Mouse (Mus musculus): Measurements from ENCODE around the gene Olfr263.

Gene Olfr263

DNA sequence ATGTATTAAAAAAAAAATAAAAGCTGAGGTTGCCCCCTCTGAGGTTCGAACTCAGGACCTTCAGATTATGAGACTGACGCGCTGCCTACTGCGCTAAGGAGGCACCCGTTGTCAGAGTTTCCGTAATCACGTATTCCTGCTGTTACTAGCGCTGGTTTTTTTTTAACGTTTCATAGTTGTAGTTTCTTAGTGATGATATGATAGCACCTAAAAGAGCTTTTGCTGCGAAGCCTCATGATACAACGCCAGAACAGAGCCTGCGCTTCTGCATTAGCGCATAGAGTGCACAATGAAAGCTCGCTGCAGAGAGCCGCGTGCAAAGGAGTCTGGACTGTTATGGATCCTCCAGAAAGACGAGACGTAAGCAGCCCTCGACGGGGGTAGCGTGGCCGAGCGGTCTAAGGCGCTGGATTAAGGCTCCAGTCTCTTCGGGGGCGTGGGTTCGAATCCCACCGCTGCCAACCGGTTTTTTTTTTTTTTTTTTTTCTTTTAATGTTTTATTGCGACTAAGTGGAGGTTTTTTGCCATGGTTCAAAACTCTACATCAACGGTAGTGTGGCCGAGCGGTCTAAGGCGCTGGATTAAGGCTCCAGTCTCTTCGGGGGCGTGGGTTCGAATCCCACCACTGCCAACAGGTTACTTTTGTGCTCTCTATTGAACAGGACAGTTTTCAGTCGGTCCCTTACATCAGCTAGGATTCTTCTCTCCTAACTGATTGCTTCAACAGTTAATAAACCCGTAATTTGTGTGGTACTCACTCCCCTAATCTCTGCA is 40.4 kb downstream of the Olfr263 start:
- WGBS: 2% methylated on average over 39 of the region's 39 CpGs

DNA sequence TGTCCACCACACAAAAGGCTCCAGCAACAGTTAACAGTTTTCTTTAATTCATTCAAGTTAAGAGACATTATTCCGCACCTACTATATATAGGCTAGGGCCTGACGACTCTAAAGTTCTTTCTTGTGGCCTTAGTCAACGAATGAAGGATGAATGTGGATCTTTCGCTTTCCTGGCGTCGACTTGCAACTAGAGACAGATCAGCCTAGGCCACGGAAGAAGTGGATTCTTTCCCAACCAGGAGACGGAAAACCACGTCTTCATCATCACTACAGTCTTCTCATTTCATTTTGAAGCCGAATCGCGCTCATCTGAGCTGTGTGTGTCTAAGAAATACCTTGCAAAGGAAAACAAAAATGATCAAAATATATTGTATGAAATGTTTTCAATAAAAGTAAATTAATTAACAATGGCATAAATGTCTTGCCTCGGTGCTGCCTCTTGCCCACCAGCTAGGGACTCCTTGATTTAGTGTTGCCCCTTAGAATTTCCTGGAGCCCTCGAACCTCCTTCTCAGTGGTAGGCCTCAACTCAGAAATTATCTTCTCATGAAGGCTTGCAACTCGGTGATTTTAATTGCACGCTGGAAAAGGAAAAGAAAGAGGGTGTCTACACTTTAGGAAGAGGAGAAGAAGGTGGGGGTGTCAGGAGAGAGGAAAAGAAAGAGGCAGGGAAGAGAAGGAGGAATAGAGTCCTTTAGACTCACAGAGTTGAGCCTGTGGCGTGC is 41.2 kb downstream of the Olfr263 start:
- 57% methylated on average over 17 of the region's 17 CpGs for WGBS

DNA sequence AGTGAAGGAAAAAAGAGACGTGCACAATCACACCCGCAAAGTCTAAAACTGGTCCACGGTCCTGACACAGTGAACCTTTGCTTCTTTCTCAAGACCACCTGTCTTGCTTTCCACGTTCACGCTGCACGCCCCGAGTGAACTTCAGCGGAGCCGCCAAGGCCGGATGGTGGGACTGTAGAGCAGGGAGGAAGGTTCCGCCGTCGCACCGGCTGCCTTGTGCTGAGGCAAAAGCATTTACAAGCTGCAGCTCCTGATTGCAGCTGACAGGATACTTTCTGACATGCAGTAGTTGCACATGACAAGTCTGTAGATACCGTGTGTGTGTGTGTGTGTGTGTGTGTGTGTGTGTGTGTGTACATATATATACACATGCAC is 41.7 kb downstream of the Olfr263 start:
- 14% methylated on average over 15 of the region's 15 CpGs for WGBS

DNA sequence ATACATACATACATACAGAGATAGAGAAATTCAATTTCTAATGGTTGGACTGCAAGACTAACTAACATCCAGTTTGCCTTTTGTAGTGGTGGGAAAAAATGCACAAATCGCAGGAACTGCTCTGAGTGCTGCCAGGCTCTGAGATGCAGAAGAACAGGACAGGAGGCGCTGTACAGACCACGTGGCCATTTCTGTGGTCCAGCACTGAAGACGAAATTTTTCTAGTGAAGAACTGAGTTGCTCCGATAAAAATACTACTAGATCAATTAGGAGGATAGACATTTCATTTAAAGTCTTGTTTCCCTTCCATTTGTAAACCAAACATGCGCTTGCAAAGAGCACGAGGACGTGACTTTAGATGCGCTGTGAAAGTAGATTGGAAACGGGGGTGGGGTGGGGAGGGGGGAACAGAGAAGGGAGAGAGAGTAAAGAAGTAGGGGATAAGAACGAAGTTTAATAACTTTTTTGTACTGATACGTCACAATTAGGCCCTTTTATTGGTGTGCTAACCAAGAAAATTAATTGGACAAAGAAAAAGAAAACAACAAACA is 42.2 kb downstream of the Olfr263 start:
- WGBS: under 1% methylated on average over 12 of the region's 12 CpGs

DNA sequence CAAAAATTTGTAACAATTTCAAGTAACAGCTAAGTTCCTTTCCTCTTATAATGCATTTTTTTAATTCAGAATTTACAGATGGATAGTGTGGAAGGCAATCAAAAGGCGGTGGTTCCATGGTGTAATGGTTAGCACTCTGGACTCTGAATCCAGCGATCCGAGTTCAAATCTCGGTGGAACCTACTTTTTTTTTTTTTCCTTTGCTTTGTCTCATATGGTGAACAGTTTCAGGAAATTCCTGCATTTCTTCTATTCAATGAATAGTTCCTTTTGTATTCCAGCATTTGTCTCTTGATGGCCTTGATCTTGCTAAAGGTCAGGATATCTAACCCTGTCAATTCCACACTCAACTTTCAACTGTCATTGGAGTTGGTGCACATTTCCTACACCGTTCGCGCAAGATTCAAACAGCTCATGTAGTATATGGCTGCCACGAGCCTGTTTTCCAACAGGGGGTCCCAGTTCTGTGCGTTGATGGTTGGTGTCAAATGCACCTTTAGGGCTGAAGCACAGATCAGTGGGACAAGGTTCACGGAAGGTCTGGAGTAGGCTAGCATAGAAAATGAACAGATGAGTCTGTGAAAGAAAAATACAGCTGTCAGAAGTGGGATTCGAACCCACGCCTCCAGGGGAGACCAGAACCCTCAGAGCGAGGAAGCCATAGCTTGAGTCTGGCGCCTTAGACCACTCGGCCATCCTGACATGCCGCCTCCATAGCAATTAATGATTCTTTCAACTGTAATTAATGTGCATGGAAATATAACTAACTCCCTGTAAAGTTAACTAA is 43.0 kb downstream of the Olfr263 start:
- 1% methylated on average over 16 of the region's 16 CpGs for WGBS

DNA sequence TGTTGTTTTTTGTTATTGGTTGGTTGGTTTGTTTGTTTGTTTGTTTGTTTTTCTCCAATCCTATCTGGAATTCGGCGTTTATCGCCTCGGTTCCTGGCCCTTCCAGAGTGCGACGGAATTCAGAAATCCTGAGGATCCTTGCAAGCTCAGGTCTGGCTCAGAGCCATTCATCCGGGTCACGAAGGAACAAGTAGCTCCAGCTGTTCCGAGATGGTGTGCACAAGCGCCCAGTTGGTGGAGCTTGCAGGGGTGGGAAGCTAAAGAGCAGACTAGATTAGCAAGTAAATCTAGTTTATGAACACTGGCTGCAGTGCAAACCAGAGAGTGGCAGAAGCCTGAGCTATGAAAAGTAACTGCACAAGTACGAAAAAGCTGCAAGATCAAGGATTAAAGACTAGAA is 43.6 kb downstream of the Olfr263 start:
- under 1% methylated on average over 11 of the region's 11 CpGs for WGBS

DNA sequence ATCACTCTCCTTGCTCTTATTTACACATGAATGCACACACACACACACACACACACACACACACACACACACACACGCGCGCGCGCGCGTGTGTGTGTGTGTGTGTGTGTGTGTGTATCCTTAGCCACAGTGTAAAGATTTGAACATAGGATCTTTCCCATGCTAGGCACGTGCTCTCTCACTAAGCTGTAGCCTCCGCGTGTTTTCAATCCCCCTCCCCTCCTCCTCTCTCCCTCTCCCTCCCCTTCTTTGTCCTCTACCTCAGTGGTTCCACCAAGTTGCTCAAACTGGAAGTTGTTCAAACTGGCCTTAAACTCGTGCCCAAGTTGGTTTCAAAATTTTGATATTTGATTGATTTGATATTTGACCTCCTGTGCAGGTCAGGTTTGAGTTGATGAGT is 47.3 kb downstream of the Olfr263 start:
- WGBS: 69% methylated on average over 11 of the region's 11 CpGs

DNA sequence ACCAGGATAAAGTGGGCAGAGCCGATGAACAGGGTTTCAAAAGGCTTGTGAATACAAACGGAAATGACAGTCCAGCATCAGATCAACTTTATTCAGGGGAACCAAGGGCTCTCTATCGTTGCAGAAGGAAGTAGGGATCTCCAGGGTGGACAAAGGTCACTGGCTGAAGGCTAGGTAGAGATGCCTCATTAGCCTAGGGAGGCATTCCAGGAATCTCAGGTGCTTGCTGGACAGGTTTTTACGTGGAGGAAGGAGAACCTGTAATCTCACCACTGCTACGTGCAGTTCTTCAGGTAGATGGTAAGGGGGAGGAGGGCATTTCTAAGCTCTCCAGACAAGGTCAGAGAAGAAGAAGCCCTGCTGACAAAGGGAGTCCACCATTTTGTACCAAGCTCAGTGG is 48.2 kb downstream of the Olfr263 start:
- WGBS: 72% methylated on average over 5 of the region's 5 CpGs

DNA sequence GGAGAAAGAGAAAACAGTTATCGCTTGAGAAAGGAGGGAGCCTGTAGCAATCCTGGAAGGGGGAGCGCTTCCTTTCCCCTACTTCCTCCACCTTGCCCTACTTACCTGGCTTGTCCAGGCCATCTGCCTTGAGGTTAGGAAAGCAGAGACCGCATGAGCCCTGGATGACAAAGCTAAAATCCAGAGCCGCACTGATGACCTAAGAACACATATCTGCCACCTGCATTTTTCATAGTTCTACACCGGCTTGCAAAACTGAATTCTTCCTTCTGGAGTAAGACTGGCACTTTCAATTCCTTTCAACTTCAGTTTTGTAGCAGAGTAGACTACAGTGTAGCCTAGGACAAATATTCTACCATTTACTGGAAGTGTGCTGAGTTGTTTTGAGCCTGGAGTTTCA is 48.9 kb downstream of the Olfr263 start:
- WGBS: 94% methylated on average over 5 of the region's 5 CpGs

DNA sequence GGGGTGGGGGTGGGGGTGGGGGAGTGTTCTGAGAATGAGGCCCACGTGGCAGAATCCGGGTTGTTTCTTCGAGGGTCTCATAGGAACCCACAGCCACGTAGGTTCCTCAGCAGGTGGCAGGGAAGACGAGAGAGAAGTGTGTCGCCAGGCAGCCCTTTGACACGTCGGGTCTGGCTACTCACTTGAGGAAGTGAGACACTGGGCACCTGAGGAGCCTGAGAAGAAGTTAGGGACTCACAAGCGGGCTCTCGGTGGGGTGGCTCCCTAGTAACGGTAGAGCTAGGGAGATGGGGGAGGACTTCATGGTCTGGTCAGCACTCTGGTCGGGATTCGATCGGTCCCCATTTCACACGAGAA is 49.9 kb downstream of the Olfr263 start, which contains the start of gene Trim27:
Gene Trim27 (plus strand): TSS at position 79 of the 357 bp plus-strand sequence.
- 0% methylated on average over 15 of the region's 15 CpGs for WGBS

DNA sequence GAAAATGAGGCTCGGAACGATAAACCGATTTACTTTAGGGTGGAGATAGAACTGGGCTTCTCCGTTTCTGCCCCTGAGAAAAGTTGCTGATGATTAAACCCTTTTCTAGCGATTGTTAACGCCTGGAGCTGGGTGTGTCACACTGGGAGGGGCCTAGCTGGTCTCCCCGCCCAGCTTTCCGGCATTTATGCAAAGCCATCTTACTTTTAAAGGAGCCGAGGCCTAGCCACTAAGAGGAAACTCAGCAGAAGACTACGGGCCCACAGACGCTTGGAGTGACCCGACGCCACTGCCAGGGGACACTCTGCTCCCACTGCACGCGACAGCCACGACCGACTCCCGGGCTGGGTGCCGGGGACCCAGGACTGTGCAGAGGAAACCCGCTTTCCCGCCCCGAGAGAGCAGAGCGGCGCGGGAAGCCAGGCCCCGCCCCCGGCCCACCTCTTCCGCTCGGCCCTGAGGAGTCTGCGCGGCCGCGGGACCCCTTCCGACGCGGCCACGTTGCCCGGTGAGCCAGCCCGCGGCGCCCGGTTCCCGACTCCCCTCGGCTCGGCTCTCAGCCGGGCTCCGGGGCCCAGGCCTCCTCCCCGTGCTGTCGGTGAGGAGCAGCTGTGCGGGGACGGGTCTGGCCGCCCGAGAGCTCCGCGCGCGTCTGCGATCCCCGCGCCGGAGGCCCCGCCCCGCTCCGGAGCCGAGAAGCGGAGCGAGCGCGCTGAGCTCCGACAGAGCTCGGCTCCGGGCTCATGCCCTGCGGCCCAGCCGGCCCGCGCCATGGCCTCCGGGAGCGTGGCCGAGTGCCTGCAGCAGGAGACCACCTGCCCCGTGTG is 50.5 kb downstream of the Olfr263 start:
- under 1% methylated on average over 72 of the region's 80 CpGs for WGBS

DNA sequence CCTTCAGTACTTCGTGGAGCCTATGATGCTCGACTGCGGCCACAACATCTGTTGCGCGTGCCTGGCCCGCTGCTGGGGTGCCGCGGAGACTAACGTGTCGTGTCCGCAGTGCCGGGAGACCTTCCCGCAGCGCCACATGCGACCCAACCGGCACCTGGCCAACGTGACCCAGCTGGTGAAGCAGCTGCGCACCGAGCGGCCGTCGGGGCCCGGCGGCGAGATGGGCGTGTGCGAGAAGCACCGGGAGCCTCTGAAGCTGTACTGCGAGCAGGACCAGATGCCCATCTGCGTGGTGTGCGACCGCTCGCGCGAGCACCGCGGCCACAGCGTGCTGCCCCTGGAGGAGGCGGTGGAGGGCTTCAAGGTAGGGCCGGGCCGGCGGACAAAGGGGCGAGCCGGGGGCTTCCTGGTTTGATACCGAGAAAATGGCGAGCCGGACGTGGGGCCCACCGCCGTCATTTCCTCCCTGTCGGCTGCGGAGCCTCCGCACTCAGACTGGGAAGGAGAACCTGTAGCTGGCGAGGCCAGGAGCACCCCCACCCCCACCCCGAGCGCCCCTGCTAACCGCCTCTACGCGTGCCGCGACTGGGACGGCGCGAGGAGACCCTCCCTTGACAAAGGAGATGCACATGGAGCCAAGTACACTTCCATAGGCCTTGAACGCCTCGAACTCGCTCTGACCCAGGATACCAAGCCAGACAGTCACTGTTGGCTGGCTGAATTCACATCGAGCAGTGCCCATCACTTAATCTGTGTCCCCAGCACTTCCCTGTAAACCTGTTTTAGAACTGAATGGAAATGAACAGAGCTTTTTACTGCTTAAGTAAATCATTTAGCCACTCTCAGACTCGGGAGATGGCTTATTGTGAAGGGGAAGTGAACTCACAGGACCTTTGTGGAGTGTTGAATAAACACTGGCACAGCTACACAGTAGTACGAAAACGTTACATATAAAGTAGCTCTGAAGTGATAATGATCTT is 51.4 kb downstream of the Olfr263 start:
- under 1% methylated on average over 71 of the region's 71 CpGs for WGBS

DNA sequence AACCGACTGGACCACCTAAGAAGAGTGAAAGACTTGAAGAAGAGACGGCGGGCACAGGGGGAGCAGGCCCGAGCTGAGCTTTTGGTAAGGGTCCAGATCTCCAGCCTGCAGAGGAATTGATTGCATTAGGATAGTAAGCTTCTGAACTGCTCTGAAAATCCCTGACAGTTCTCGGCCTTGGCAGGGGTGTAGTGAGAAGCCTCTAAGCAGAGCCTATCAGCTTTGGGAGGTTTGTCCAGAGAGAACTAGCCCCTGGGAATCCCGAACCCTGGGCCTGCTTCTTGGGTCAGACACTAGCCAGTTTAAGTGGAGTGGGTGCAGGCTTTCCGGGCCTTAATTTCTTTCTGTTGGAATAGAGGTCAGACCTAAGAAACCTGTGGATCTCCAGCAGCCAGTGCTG is 52.6 kb downstream of the Olfr263 start:
- WGBS: 67% methylated on average over 7 of the region's 7 CpGs

DNA sequence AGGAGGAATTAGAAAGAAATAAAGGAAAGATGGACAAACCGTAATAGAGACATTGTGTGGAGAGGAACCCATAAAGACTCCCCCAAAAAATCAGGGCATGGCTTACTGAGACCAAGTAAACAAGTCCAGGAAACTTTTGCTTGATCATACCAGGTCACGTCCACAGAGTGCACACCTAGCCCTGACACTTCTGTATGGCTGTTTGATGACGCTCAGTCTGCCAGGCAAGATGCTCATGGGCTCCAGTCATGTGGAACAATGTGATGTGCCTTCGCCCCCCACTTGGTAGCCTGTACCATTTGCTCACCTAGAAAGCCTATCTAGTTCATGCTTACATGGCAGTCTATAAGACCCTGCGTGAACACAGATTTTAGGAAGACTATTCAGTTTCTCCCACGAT is 53.6 kb downstream of the Olfr263 start:
- WGBS: 93% methylated on average over 6 of the region's 6 CpGs

DNA sequence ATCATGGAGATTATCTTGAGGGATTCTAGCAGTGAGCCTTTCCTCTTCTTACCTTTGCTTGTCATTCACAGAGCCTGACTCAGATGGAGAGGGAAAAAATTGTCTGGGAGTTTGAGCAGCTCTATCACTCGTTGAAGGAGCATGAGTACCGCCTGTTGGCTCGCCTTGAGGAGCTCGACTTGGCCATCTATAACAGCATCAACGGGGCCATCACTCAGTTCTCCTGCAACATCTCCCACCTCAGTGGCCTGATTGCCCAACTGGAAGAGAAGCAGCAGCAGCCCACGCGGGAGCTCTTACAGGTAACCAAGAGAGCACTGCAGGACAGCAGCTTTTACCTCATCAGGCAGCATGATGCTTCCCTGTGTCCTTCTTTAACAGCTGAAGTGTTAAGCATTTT is 54.2 kb downstream of the Olfr263 start:
- 93% methylated on average over 7 of the region's 7 CpGs for WGBS

DNA sequence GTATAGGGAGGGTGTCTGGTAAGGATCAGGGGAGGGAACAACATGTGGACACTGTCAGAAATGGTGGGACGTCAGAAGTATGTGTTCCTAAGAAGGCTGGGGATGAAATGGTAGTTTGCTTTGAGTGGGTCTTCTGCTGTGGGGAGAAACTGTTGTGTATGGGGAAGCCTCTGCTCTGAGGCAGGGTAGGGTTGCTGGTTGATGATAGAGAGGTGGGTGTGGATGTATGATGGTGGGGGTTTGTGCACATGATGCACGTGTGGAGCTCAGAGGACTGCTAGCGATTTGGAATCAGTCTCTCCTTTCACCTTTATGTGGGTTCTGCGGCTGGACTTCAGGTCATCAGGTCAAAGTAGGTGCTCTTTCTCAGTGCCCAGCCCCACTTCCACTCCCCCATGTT is 56.1 kb downstream of the Olfr263 start:
- 88% methylated on average over 4 of the region's 4 CpGs for WGBS
